Mouse (Mus musculus) CH12.LX (cell line): ENCODE data around the gene Gm648.

Experiments used
- CTCF ChIP-seq, 2 experiments: IDR thresholded peaks in 1 of 2; conservative IDR thresholded peaks in 1 of 2; 2 replicates each; pipeline ENCODE4 v1.5.1; 2011 to 2012; ENCODE audit warnings: low read depth in 2 of 2, low read length in 2 of 2, improper control_type of control experiment in 1 of 2, inconsistent platforms in 1 of 2, mild to moderate bottlenecking in 1 of 2, moderate library complexity in 1 of 2
- ETS1 ChIP-seq: conservative IDR thresholded peaks from 2 replicates; pipeline ENCODE4 v1.6.1; 2012; ENCODE audit warnings: low read depth, mild to moderate bottlenecking, inconsistent platforms, low read length, improper control_type of control experiment, moderate library complexity
- MAZ ChIP-seq: IDR thresholded peaks from 2 replicates; pipeline ENCODE4 v1.6.1; 2012; ENCODE audit warnings: low read depth, mild to moderate bottlenecking, inconsistent platforms, low read length, improper control_type of control experiment, moderate library complexity
- POLR2A ChIP-seq: IDR thresholded peaks from 2 replicates; pipeline ENCODE4 v1.6.1; 2011; ENCODE audit warnings: low read depth, mild to moderate bottlenecking, improper control_type of control experiment, low read length
- POLR2AphosphoS2 ChIP-seq: IDR thresholded peaks from 2 replicates; pipeline ENCODE4 v1.6.1; 2011; ENCODE audit warnings: low read depth, low read length, improper control_type of control experiment

DNA sequence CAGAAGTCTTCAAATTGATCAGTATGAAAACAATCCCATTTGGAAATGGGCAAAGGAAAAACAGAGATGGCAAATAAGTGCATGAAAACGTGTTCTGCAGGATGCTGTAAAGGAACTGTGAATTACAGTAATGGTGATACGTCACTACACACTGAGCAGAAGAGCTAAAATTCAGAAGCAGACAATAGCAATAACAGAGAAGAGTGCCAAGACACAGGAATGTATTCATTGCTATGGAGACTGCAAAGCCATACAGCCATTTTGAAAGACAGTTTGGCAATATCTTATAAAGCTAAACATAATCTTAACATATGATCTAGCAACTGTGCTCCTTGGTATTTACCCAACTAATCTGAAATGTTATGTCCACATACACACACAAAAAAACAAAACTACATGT lies 28.8 kb upstream of the Gm648 start:
- TF ChIP-seq CTCF (conservative IDR thresholded peaks at IDR 0.05 in 1 of 2, IDR thresholded peaks at IDR 0.05 in 1 of 2; ENCODE audit: low read depth in 2 of 2, low read length in 2 of 2) = no peak
- TF ChIP-seq POLR2A = no peak
- no peak for TF ChIP-seq ETS1
- no peak for TF ChIP-seq POLR2AphosphoS2
- TF ChIP-seq MAZ = no peak
